Mouse (Mus musculus): ENCODE measurements around the gene Fez2. TPM values are rescaled to one million over a fixed set of nuclear protein-coding genes. Genes with fewer than 3 reads are reported as not detected.
A peak's percentile ranks its signal among the peaks of the same experiment; 100 is the strongest.

Gene Fez2
- polyA plus RNA-seq (2015; fragmentation: Nextera tagmentation; extraction: Ambion mirVana): 63.4 and 64.9 TPM in 2 replicates

- Histone ChIP-seq H3K9me3 (ENCODE audit: control insufficient read depth, low read length) (no peaks in the 10 kb centered on the region), H3K4me2 (ENCODE audit: low read length) (peak within 1 kb of the TSS; percentile 79), H3K27me3 (replicated peaks; ENCODE audit: control insufficient read depth, insufficient read depth, low read length) (no peaks in the 10 kb centered on the region), H3K27ac (ENCODE audit: low read depth, low read length) (peak within 1 kb of the TSS; percentile 85), H3K4me3 (ENCODE audit: low read length) (peak within 1 kb of the TSS; percentile 94), H3K9ac (ENCODE audit: low read depth, low read length) (peak within 1 kb of the TSS; percentile 91), H3K36me3 (ENCODE audit: control insufficient read depth, insufficient read depth, low read length) (no peaks in the 10 kb centered on the region), H3K4me1 (ENCODE audit: control insufficient read depth, insufficient read depth, low read depth, low read length) (peaks cover 2% of the 10 kb centered on the region; the same call in 1 of the 2 replicates)
- under 1% methylated on average over 50 of the region's 67 CpGs for WGBS
- ATAC-seq: peak; percentile 93
Observed at GRCm38 (mm10) chr17:78417381-78418281, at the start of gene Fez2. Fez2 (minus strand) TSS chr17:78418152.

GRCm38 (mm10) chr17:78465500-78465899, 47.5 kb upstream of the Fez2 start:
- WGBS: 83% methylated on average over 8 of the region's 8 CpGs
- H3K4me3 ChIP-seq (ENCODE audit: low read length): no peak overlapping the region
- H3K4me1 ChIP-seq (ENCODE audit: control insufficient read depth, insufficient read depth, low read depth, low read length): no peaks in the 10 kb centered on the region
- H3K27ac ChIP-seq (ENCODE audit: low read depth, low read length): no peak overlapping the region
- no peak for ATAC-seq
- H3K9me3 ChIP-seq (ENCODE audit: control insufficient read depth, low read length): no peaks in the 10 kb centered on the region
- H3K9ac ChIP-seq (ENCODE audit: low read depth, low read length): no peak overlapping the region
- H3K36me3 ChIP-seq (ENCODE audit: control insufficient read depth, insufficient read depth, low read length): no peaks in the 10 kb centered on the region
- H3K4me2 ChIP-seq (ENCODE audit: low read length): no peak overlapping the region
- no peaks in the 10 kb centered on the region for H3K27me3 ChIP-seq (replicated peaks; ENCODE audit: control insufficient read depth, insufficient read depth, low read length)

GRCm38 (mm10) chr17:78465071-78465470, 47.1 kb upstream of the Fez2 start:
- Histone ChIP-seq H3K9me3 (ENCODE audit: control insufficient read depth, low read length) (no peaks in the 10 kb centered on the region), H3K4me2 (ENCODE audit: low read length) (no peak overlapping the region), H3K27ac (ENCODE audit: low read depth, low read length) (no peak overlapping the region), H3K36me3 (ENCODE audit: control insufficient read depth, insufficient read depth, low read length) (no peaks in the 10 kb centered on the region), H3K27me3 (replicated peaks; ENCODE audit: control insufficient read depth, insufficient read depth, low read length) (no peaks in the 10 kb centered on the region), H3K9ac (ENCODE audit: low read depth, low read length) (no peak overlapping the region), H3K4me1 (ENCODE audit: control insufficient read depth, insufficient read depth, low read depth, low read length) (no peaks in the 10 kb centered on the region), H3K4me3 (ENCODE audit: low read length) (no peak overlapping the region)
- 93% methylated on average over 3 of the region's 3 CpGs for WGBS
- no peak for ATAC-seq

- no peak overlapping the region for H3K4me2 ChIP-seq (ENCODE audit: low read length)
- no peak overlapping the region for H3K9ac ChIP-seq (ENCODE audit: low read depth, low read length)
- H3K4me3 ChIP-seq (ENCODE audit: low read length): no peak overlapping the region
- H3K9me3 ChIP-seq (ENCODE audit: control insufficient read depth, low read length): no peaks in the 10 kb centered on the region
- H3K27ac ChIP-seq (ENCODE audit: low read depth, low read length): no peak overlapping the region
- H3K4me1 ChIP-seq (ENCODE audit: control insufficient read depth, insufficient read depth, low read depth, low read length): no peaks in the 10 kb centered on the region
- 86% methylated on average over 8 of the region's 8 CpGs for WGBS
- no peaks in the 10 kb centered on the region for H3K27me3 ChIP-seq (replicated peaks; ENCODE audit: control insufficient read depth, insufficient read depth, low read length)
- H3K36me3 ChIP-seq (ENCODE audit: control insufficient read depth, insufficient read depth, low read length): no peaks in the 10 kb centered on the region
- no peak for ATAC-seq
Observed at GRCm38 (mm10) chr17:78460140-78460539, 42.2 kb upstream of the Fez2 start.

GRCm38 (mm10) chr17:78455556-78455955, 37.6 kb upstream of the Fez2 start:
- no peak for ATAC-seq
- no peak overlapping the region for H3K4me3 ChIP-seq (ENCODE audit: low read length)
- no peaks in the 10 kb centered on the region for H3K9me3 ChIP-seq (ENCODE audit: control insufficient read depth, low read length)
- WGBS: 82% methylated on average over 9 of the region's 9 CpGs
- H3K27ac ChIP-seq (ENCODE audit: low read depth, low read length): no peak overlapping the region
- H3K4me1 ChIP-seq (ENCODE audit: control insufficient read depth, insufficient read depth, low read depth, low read length): no peaks in the 10 kb centered on the region
- no peak overlapping the region for H3K4me2 ChIP-seq (ENCODE audit: low read length)
- no peak overlapping the region for H3K9ac ChIP-seq (ENCODE audit: low read depth, low read length)
- H3K36me3 ChIP-seq (ENCODE audit: control insufficient read depth, insufficient read depth, low read length): no peaks in the 10 kb centered on the region
- H3K27me3 ChIP-seq (replicated peaks; ENCODE audit: control insufficient read depth, insufficient read depth, low read length): no peaks in the 10 kb centered on the region

- Histone ChIP-seq H3K36me3 (ENCODE audit: control insufficient read depth, insufficient read depth, low read length) (no peaks in the 10 kb centered on the region), H3K4me3 (ENCODE audit: low read length) (no peak overlapping the region), H3K4me2 (ENCODE audit: low read length) (no peak overlapping the region), H3K9me3 (ENCODE audit: control insufficient read depth, low read length) (no peaks in the 10 kb centered on the region), H3K9ac (ENCODE audit: low read depth, low read length) (no peak overlapping the region), H3K4me1 (ENCODE audit: control insufficient read depth, insufficient read depth, low read depth, low read length) (no peaks in the 10 kb centered on the region), H3K27me3 (replicated peaks; ENCODE audit: control insufficient read depth, insufficient read depth, low read length) (no peaks in the 10 kb centered on the region), H3K27ac (ENCODE audit: low read depth, low read length) (no peak overlapping the region)
- ATAC-seq: no peak
- WGBS: 42% methylated on average over 11 of the region's 11 CpGs
Observed at GRCm38 (mm10) chr17:78455114-78455513, 37.2 kb upstream of the Fez2 start.

GRCm38 (mm10) chr17:78454189-78454977, 36.4 kb upstream of the Fez2 start:
- Histone ChIP-seq H3K27me3 (replicated peaks; ENCODE audit: control insufficient read depth, insufficient read depth, low read length) (no peaks in the 10 kb centered on the region), H3K4me2 (ENCODE audit: low read length) (peak overlapping the region; percentile 34), H3K36me3 (ENCODE audit: control insufficient read depth, insufficient read depth, low read length) (no peaks in the 10 kb centered on the region), H3K4me3 (ENCODE audit: low read length) (no peak overlapping the region), H3K27ac (ENCODE audit: low read depth, low read length) (no peak overlapping the region), H3K9me3 (ENCODE audit: control insufficient read depth, low read length) (no peaks in the 10 kb centered on the region), H3K9ac (ENCODE audit: low read depth, low read length) (no peak overlapping the region), H3K4me1 (ENCODE audit: control insufficient read depth, insufficient read depth, low read depth, low read length) (no peaks in the 10 kb centered on the region)
- WGBS: 73% methylated on average over 21 of the region's 21 CpGs
- no peak for ATAC-seq

GRCm38 (mm10) chr17:78453529-78453928, 35.6 kb upstream of the Fez2 start:
- Histone ChIP-seq H3K27ac (ENCODE audit: low read depth, low read length) (no peak overlapping the region), H3K9me3 (ENCODE audit: control insufficient read depth, low read length) (no peaks in the 10 kb centered on the region), H3K4me3 (ENCODE audit: low read length) (no peak overlapping the region), H3K36me3 (ENCODE audit: control insufficient read depth, insufficient read depth, low read length) (no peaks in the 10 kb centered on the region), H3K27me3 (replicated peaks; ENCODE audit: control insufficient read depth, insufficient read depth, low read length) (no peaks in the 10 kb centered on the region), H3K4me1 (ENCODE audit: control insufficient read depth, insufficient read depth, low read depth, low read length) (no peaks in the 10 kb centered on the region), H3K9ac (ENCODE audit: low read depth, low read length) (no peak overlapping the region), H3K4me2 (ENCODE audit: low read length) (no peak overlapping the region)
- no peak for ATAC-seq
- 85% methylated on average over 5 of the region's 5 CpGs for WGBS

- ATAC-seq: no peak
- no peaks in the 10 kb centered on the region for H3K4me1 ChIP-seq (ENCODE audit: control insufficient read depth, insufficient read depth, low read depth, low read length)
- WGBS: 82% methylated on average over 6 of the region's 6 CpGs
Observed at GRCm38 (mm10) chr17:78451886-78452285, 33.9 kb upstream of the Fez2 start.

More at GRCm38 (mm10) chr17:78451886-78452285, 33.9 kb upstream of the Fez2 start:
- H3K4me2 ChIP-seq (ENCODE audit: low read length): no peak overlapping the region
- H3K9me3 ChIP-seq (ENCODE audit: control insufficient read depth, low read length): no peaks in the 10 kb centered on the region
- no peak overlapping the region for H3K27ac ChIP-seq (ENCODE audit: low read depth, low read length)
- H3K36me3 ChIP-seq (ENCODE audit: control insufficient read depth, insufficient read depth, low read length): no peaks in the 10 kb centered on the region
- H3K4me3 ChIP-seq (ENCODE audit: low read length): no peak overlapping the region
- H3K9ac ChIP-seq (ENCODE audit: low read depth, low read length): no peak overlapping the region
- H3K27me3 ChIP-seq (replicated peaks; ENCODE audit: control insufficient read depth, insufficient read depth, low read length): no peaks in the 10 kb centered on the region

Data from hindbrain, embryonic 16.5 days (tissue).